Mouse (Mus musculus) megakaryocyte, embryonic 14.5 days (primary cell): Measurements from ENCODE around the gene Rbms3.

ENCODE experiments used
- FLI1 ChIP-seq: IDR thresholded peaks from 2 replicates; pipeline ENCODE4 v1.6.1; 2012; ENCODE audit warnings: low read length, inconsistent platforms, mixed read lengths
- GATA1 ChIP-seq: IDR thresholded peaks from 3 replicates; pipeline ENCODE4 v1.6.1; 2012; ENCODE audit warnings: mixed read lengths, low read length, inconsistent platforms, borderline replicate concordance

DNA sequence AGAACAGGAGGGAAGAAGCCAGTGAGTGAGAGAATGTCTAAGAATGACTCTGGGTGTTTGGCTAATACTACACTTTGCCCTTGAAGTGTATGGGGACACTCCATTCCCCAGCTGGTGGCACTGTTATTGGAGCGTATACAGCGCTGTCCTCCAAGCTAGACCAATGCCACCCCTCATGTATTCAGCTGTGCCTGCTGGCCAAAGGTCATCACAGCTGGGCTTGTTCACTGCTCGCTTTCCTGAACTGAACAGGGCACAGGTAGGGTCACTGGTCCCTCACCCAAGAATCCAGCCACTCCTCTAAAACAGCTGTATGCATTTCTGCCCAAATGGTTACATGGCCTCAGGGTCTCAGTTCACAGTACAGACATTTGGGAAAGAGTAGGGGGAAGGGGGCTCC lies 253.9 kb downstream of the Rbms3 start:
- TF ChIP-seq GATA1 (no peak), FLI1 (no peak)
